Mouse (Mus musculus): Measurements from ENCODE around the gene Rplp2.

Rplp2 gene

GRCm38 (mm10) chr7:141454967-141455551 lies 7.9 kb downstream of the Rplp2 start, which contains the start of gene Pnpla2:
Gene Pnpla2 (plus strand): TSS chr7:141455198.
- ChIA-PET POLR2A (interaction anchor here (0.6 to 38.4 kb wide), 33 partner anchors 4 to 482 kb away, joined by 3 to 944 read pairs (median 4); partner anchors contain the start of genes Cd151 (in 3 of the 4), Polr2l (in 3 of the 4), Rplp2 (in 3 of the 4) and Tspan4 (in 3 of the 4)), CTCF (interaction anchor here in 2 of 4 experiments (0.6 to 3.2 kb wide), 14 partner anchors 8 to 176 kb away, joined by 3 to 21 read pairs (median 4); partner anchors contain the start of genes Cd151 (in 1 of the 2), Rplp2 (in 1 of the 2) and Sct (in 1 of the 2))

GRCm38 (mm10) chr7:141455610-141456314 lies 8.6 kb downstream of the Rplp2 start:
- POLR2A ChIA-PET: interaction anchor here (0.6 to 38.4 kb wide), 26 partner anchors 3 to 482 kb away, joined by 3 to 944 read pairs (median 6); partner anchors contain the start of genes Polr2l (in 3 of the 4), Rplp2 (in 3 of the 4), Tspan4 (in 3 of the 4) and Cd151 (in 2 of the 4)
- CTCF ChIA-PET: interaction anchor here in 2 of 4 experiments (0.6 to 3.2 kb wide), 10 partner anchors 9 to 177 kb away, joined by 3 to 21 read pairs (median 6); partner anchors contain the start of genes Cd151 (in 1 of the 2), Pidd1 (in 1 of the 2), Rplp2 (in 1 of the 2) and Sct (in 1 of the 2)

GRCm38 (mm10) chr7:141456739-141457138 lies 9.6 kb downstream of the Rplp2 start:
- CTCF ChIA-PET: interaction anchor here in 2 of 4 experiments (0.6 to 3.2 kb wide), 5 partner anchors 12 to 118 kb away, joined by 3 to 21 read pairs (median 9); partner anchors contain the start of genes Cd151 (in 1 of the 2) and Eps8l2 (in 1 of the 2)

GRCm38 (mm10) chr7:141457236-141457635 lies 10.1 kb downstream of the Rplp2 start:
- POLR2A ChIA-PET: interaction anchor here in 3 of 4 experiments (0.6 to 38.4 kb wide), 11 partner anchors 1 to 194 kb away, joined by 3 to 944 read pairs (median 8); partner anchors contain the start of genes Cd151 (in 2 of the 3), Cracr2b (in 2 of the 3), Pnpla2 (in 2 of the 3) and Polr2l (in 2 of the 3)
- CTCF ChIA-PET: interaction anchor here (0.5 to 3.8 kb wide), 15 partner anchors 10 to 159 kb away, joined by 3 to 27 read pairs (median 6); partner anchors contain the start of genes Cd151 (in 1 of the 4), Eps8l2 (in 1 of the 4) and Rplp2 (in 1 of the 4)

More at GRCm38 (mm10) chr7:141456739-141457138, 9.6 kb downstream of the Rplp2 start:
- POLR2A ChIA-PET: interaction anchor here in 3 of 4 experiments (0.6 to 38.4 kb wide), 9 partner anchors 1 to 51 kb away, joined by 3 to 944 read pairs (median 465); partner anchors contain the start of genes Cd151 (in 2 of the 3), Cracr2b (in 2 of the 3), Pnpla2 (in 2 of the 3) and Polr2l (in 2 of the 3)

GRCm38 (mm10) chr7:141457986-141458660 lies 11.0 kb downstream of the Rplp2 start:
- ChIA-PET CTCF (interaction anchor here (0.5 to 3.8 kb wide), 44 partner anchors 9 to 913 kb away, joined by 3 to 27 read pairs (median 3); partner anchors contain the start of genes Rplp2 (in 2 of the 4), Cd151 (in 1 of the 4), Cend1 (in 1 of the 4) and Chid1 (in 1 of the 4)), POLR2A (interaction anchor here in 3 of 4 experiments (0.6 to 38.4 kb wide), 25 partner anchors 0 to 545 kb away, joined by 3 to 944 read pairs (median 4); partner anchors contain the start of genes Rplp2 (in 3 of the 3), Cd151 (in 2 of the 3), Cend1 (in 2 of the 3) and Cracr2b (in 2 of the 3))

GRCm38 (mm10) chr7:141458661-141459060 lies 11.5 kb downstream of the Rplp2 start:
- CTCF ChIA-PET: interaction anchor here (0.5 to 3.8 kb wide), 42 partner anchors 8 to 1205 kb away, joined by 3 to 27 read pairs (median 3); partner anchors contain the start of genes Cend1 (in 2 of the 4), Rplp2 (in 2 of the 4), Cd151 (in 1 of the 4) and Chid1 (in 1 of the 4)
- POLR2A ChIA-PET: interaction anchor here in 3 of 4 experiments (0.6 to 38.4 kb wide), 26 partner anchors 1 to 545 kb away, joined by 3 to 944 read pairs (median 3); partner anchors contain the start of genes Rplp2 (in 3 of the 3), Cd151 (in 2 of the 3), Cend1 (in 2 of the 3) and Cracr2b (in 2 of the 3)

GRCm38 (mm10) chr7:141459301-141459711 lies 12.1 kb downstream of the Rplp2 start:
- CTCF ChIA-PET: interaction anchor here (0.5 to 3.8 kb wide), 24 partner anchors 9 to 384 kb away, joined by 3 to 27 read pairs (median 5); partner anchors contain the start of genes Eps8l2 (in 1 of the 4), Pidd1 (in 1 of the 4), Polr2l (in 1 of the 4) and Rplp2 (in 1 of the 4)
- POLR2A ChIA-PET: interaction anchor here in 3 of 4 experiments (1.0 to 38.4 kb wide), 18 partner anchors 0 to 231 kb away, joined by 3 to 944 read pairs (median 6); partner anchors contain the start of genes Cd151 (in 2 of the 3), Cracr2b (in 2 of the 3), Pidd1 (in 2 of the 3) and Pnpla2 (in 2 of the 3)

- CTCF ChIA-PET: interaction anchor here in 3 of 4 experiments (0.7 to 3.8 kb wide), 12 partner anchors 9 to 122 kb away, joined by 3 to 27 read pairs (median 6); partner anchors contain the start of genes Eps8l2 (in 1 of the 3) and Taldo1 (in 1 of the 3)
- POLR2A ChIA-PET: interaction anchor here (0.6 to 38.4 kb wide), 20 partner anchors 1 to 245 kb away, joined by 3 to 944 read pairs (median 5); partner anchors contain the start of genes Cd151 (in 2 of the 4), Cracr2b (in 2 of the 4), Pidd1 (in 2 of the 4) and Pnpla2 (in 2 of the 4)
Measured at GRCm38 (mm10) chr7:141460001-141460390, 12.8 kb downstream of the Rplp2 start.

GRCm38 (mm10) chr7:141460391-141461113 lies 13.4 kb downstream of the Rplp2 start, which contains the start of gene Cracr2b:
Gene Cracr2b (plus strand): TSS chr7:141461094.
- ChIA-PET POLR2A (interaction anchor here (0.6 to 38.4 kb wide), 21 partner anchors 1 to 245 kb away, joined by 3 to 944 read pairs (median 4); partner anchors contain the start of genes Rplp2 (in 3 of the 4), Cd151 (in 2 of the 4), Cracr2b (in 2 of the 4) and Pidd1 (in 2 of the 4)), CTCF (interaction anchor here in 3 of 4 experiments (0.6 to 3.8 kb wide), 12 partner anchors 8 to 69 kb away, joined by 3 to 27 read pairs (median 4); partner anchors contain the start of gene Taldo1 (in 1 of the 3))

- CTCF ChIA-PET: interaction anchor here (0.7 to 2.2 kb wide), 12 partner anchors 10 to 394 kb away, joined by 3 to 11 read pairs (median 5); partner anchors contain the start of genes Rplp2 (in 1 of the 4), Sct (in 1 of the 4) and Taldo1 (in 1 of the 4)
- POLR2A ChIA-PET: interaction anchor here (0.5 to 38.4 kb wide), 16 partner anchors 3 to 912 kb away, joined by 3 to 944 read pairs (median 8); partner anchors contain the start of genes Polr2l (in 4 of the 4), Tspan4 (in 4 of the 4), Rplp2 (in 3 of the 4) and Cd151 (in 2 of the 4)
Measured at GRCm38 (mm10) chr7:141461521-141462332, 14.6 kb downstream of the Rplp2 start.

- ChIA-PET CTCF (interaction anchor here in 3 of 4 experiments (0.6 to 2.1 kb wide), 8 partner anchors 14 to 1413 kb away, joined by 3 to 11 read pairs (median 4); partner anchors contain the start of genes Msx3 (in 1 of the 3), Rplp2 (in 1 of the 3) and Sct (in 1 of the 3)), POLR2A (interaction anchor here (0.5 to 38.4 kb wide), 17 partner anchors 3 to 911 kb away, joined by 3 to 944 read pairs (median 6); partner anchors contain the start of genes Polr2l (in 4 of the 4), Tspan4 (in 4 of the 4), Cd151 (in 2 of the 4) and Cracr2b (in 2 of the 4))
Measured at GRCm38 (mm10) chr7:141462333-141462821, 15.2 kb downstream of the Rplp2 start.

GRCm38 (mm10) chr7:141463824-141464602 lies 16.8 kb downstream of the Rplp2 start:
- ChIA-PET CTCF (interaction anchor here in 3 of 4 experiments (0.5 to 2.1 kb wide), 12 partner anchors 8 to 55 kb away, joined by 3 to 5 read pairs (median 4); partner anchors contain the start of genes Polr2l (in 1 of the 3) and Tspan4 (in 1 of the 3)), POLR2A (interaction anchor here (0.5 to 38.4 kb wide), 22 partner anchors 3 to 416 kb away, joined by 3 to 944 read pairs (median 5); partner anchors contain the start of genes Polr2l (in 3 of the 4), Tspan4 (in 3 of the 4), Cd151 (in 2 of the 4) and Cracr2b (in 2 of the 4))

Measured in embryonic stem cell, embryonic (primary cell).